Mouse (Mus musculus): Measurements from ENCODE around the gene Kalrn. TPM values are rescaled to one million over a fixed set of nuclear protein-coding genes. Genes with fewer than 3 reads are reported as not detected.
A peak's percentile ranks its signal among the peaks of the same experiment; 100 is the strongest.

Gene Kalrn
- polyA plus RNA-seq, 1 experiment from 2014 or later: 11.0 TPM

DNA sequence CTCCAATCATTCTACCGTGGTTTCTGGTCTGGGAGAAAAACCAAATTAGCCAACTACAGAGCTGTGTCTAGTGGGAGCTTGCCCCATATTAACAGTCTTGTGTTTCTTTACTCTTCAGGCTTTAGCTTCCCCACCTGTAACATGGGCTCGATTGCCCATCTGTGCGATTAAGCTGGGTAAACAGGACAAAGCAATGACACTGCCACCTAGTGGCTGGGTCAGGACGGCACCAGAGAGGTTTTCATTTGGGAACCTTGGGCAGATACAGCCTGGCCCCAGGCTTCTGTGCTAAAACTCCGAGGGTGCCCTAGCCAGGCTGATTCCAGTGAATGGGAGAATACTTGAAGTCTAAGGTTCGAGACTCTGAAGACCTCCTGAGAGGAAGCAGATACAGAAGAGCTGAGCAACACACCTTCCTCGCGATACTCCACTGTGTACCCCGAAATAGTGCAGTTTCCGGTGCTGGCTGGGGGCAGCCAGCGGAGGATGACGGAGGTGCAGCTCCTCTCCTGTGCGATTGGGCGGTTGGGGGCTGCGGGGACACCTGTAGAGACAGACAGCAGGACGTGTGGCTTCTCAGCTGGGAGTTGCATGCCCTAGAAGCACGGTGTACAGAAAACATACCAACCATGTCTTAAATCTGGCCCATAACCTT lies 584.8 kb downstream of the Kalrn start:
- no peak overlapping the region for H3K27ac ChIP-seq
- 66% methylated on average over 17 of the region's 17 CpGs for WGBS
- H3K27me3 ChIP-seq (ENCODE audit: poor library complexity, severe bottlenecking): no peaks in the 10 kb centered on the region
- DNase-seq (ENCODE audit: extremely low spot score, low spot score): peak; percentile 55
- H3K4me3 ChIP-seq: no peak overlapping the region
- no peaks in the 10 kb centered on the region for H3K36me3 ChIP-seq (replicated peaks)
- H3K9me3 ChIP-seq: no peaks in the 10 kb centered on the region
- peaks cover 4% of the 10 kb centered on the region; the same call in 1 of the 2 replicates for H3K4me1 ChIP-seq

DNA sequence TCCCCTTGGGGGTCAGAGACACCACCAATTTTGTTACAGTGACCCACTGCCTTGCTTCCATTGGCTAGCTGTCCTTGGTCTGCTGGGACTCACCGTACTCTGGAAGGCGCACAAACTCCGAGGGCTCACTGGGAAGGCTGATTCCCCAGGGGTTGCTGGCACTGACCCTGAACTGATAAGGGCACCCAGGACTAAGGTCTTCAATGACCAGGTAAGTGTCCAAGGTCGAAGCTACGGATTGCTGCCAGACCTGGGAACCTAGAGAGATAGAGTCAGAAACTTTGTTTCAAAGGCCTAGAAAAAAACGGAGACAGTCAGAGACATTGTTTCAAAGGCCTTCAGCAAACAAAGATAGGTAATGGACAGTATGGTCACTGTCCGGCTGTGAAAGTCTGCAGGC lies 586.3 kb downstream of the Kalrn start:
- no peak for DNase-seq (ENCODE audit: extremely low spot score, low spot score)
- 90% methylated on average over 7 of the region's 7 CpGs for WGBS
- Histone ChIP-seq H3K4me3 (no peak overlapping the region), H3K27me3 (ENCODE audit: poor library complexity, severe bottlenecking) (no peaks in the 10 kb centered on the region), H3K9me3 (no peaks in the 10 kb centered on the region), H3K4me1 (no peaks in the 10 kb centered on the region), H3K36me3 (replicated peaks) (no peaks in the 10 kb centered on the region), H3K27ac (no peak overlapping the region)

DNA sequence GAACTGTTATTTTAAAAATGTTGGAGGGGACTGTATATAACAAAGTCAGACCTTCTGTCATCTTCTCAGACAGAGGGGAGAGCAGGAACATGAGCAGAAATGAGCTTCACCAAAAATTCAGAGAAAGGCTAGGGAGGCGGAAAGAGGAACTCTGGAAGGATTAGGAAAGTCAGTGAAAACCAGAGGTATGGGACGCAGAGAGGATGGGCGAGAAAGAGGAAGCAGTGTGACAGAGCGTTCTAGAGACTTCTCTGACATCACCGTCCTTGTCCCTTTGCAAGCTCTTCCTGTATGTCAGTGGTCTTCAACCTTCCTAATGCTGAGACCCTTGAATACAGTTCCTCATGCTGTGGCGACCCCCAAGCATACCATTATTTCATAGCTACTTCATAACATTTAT lies 588.0 kb downstream of the Kalrn start:
- H3K9me3 ChIP-seq: no peaks in the 10 kb centered on the region
- H3K4me1 ChIP-seq: peaks cover 5% of the 10 kb centered on the region
- no peaks in the 10 kb centered on the region for H3K36me3 ChIP-seq (replicated peaks)
- no peak for DNase-seq (ENCODE audit: extremely low spot score, low spot score)
- H3K4me3 ChIP-seq: no peak overlapping the region
- WGBS: 93% methylated on average over 6 of the region's 6 CpGs
- H3K27me3 ChIP-seq (ENCODE audit: poor library complexity, severe bottlenecking): no peaks in the 10 kb centered on the region
- no peak overlapping the region for H3K27ac ChIP-seq

GRCm38 (mm10) chr16:33983712-33984111 lies 589.6 kb downstream of the Kalrn start:
- WGBS: 97% methylated on average over 6 of the region's 6 CpGs
- no peaks in the 10 kb centered on the region for H3K36me3 ChIP-seq (replicated peaks)

GRCm38 (mm10) chr16:33979855-33980254 lies 593.5 kb downstream of the Kalrn start:
- H3K27ac ChIP-seq: no peak overlapping the region
- DNase-seq (ENCODE audit: extremely low spot score, low spot score): no peak
- no peaks in the 10 kb centered on the region for H3K27me3 ChIP-seq (ENCODE audit: poor library complexity, severe bottlenecking)
- H3K9me3 ChIP-seq: peaks cover 5% of the 10 kb centered on the region; the same call in 1 of the 2 replicates
- peaks cover 5% of the 10 kb centered on the region for H3K36me3 ChIP-seq (replicated peaks)
- H3K4me3 ChIP-seq: no peak overlapping the region
- WGBS: 58% methylated on average over 2 of the region's 2 CpGs
- peaks cover 14% of the 10 kb centered on the region for H3K4me1 ChIP-seq

More at GRCm38 (mm10) chr16:33983712-33984111, 589.6 kb downstream of the Kalrn start:
- DNase-seq (ENCODE audit: extremely low spot score, low spot score): no peak
- H3K27me3 ChIP-seq (ENCODE audit: poor library complexity, severe bottlenecking): no peaks in the 10 kb centered on the region
- H3K27ac ChIP-seq: no peak overlapping the region
- H3K4me1 ChIP-seq: peaks cover 14% of the 10 kb centered on the region
- H3K4me3 ChIP-seq: no peak overlapping the region
- H3K9me3 ChIP-seq: no peaks in the 10 kb centered on the region

DNA sequence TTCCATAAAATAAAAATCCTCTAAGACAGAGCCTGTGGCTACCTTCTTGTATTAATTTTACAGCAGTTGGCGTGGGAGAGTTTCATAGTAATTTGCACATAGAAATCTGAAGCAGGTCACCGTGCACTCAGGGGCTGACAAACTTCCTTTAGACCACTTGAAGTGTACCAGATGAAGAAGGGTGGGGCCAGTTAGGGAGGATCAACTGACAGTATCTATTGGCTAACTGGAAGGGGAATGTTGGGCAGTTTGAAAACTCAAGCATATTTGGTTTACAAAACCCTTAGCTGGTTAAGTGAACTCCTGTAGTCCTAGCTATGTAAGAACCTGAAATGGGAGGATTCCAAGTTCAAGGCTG lies 606.1 kb downstream of the Kalrn start:
- DNase-seq (ENCODE audit: extremely low spot score, low spot score): no peak
- WGBS: 73% methylated on average over 2 of the region's 2 CpGs
- H3K27ac ChIP-seq: peak overlapping the region; percentile 94
- peaks cover 24% of the 10 kb centered on the region for H3K4me1 ChIP-seq
- no peaks in the 10 kb centered on the region for H3K27me3 ChIP-seq (ENCODE audit: poor library complexity, severe bottlenecking)
- peak overlapping the region; percentile 92 for H3K4me3 ChIP-seq
- H3K9me3 ChIP-seq: no peaks in the 10 kb centered on the region
- peaks cover 19% of the 10 kb centered on the region for H3K36me3 ChIP-seq (replicated peaks)

DNA sequence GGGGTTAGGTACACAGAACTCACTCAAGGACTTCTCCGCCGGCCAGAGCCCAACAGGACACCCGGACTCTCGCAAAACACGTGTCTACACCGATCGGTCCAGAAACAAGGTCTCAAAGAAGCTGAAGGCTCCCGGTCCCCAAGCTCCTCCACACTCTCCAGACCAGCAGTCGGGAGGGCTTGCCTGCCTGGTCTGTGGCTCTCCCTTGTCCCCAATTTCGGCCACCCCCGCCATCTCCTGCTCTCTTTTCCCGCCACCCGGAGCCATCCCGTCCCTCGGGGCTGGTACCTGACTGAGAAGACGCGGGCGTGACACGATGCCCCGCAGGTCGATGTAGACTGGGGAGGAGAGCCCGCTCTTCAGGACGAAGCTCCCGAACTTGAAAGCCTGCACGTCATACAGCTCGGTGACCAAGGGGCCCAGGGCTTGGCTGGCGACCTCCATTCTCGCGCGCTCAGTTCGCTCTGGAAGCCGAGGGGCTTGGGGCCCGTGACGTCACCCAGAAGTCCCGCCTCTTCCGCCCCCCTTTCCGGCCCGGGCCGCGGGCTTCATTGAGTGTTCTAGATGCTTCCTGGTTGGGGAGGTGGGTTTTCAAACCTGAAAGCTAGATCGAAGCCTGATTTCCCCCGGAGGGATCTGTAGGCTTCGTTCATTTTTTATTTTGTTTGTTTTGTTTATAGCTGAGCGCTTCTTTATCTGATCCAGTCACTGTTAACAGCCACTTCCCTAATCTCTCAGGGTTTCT lies 606.6 kb downstream of the Kalrn start, which contains the start of gene Umps:
Gene Umps (minus strand): TSS at position 501 of the 745 bp plus-strand sequence.
- 2% methylated on average over 44 of the region's 44 CpGs for WGBS
- peak within 1 kb of the TSS; percentile 94 for H3K27ac ChIP-seq
- peak; percentile 91 for DNase-seq (ENCODE audit: extremely low spot score, low spot score)
- peaks cover 24% of the 10 kb centered on the region for H3K36me3 ChIP-seq (replicated peaks)
- no peaks in the 10 kb centered on the region for H3K9me3 ChIP-seq
- no peaks in the 10 kb centered on the region for H3K27me3 ChIP-seq (ENCODE audit: poor library complexity, severe bottlenecking)
- H3K4me1 ChIP-seq: peaks cover 24% of the 10 kb centered on the region
- H3K4me3 ChIP-seq: peak within 1 kb of the TSS; percentile 92

DNA sequence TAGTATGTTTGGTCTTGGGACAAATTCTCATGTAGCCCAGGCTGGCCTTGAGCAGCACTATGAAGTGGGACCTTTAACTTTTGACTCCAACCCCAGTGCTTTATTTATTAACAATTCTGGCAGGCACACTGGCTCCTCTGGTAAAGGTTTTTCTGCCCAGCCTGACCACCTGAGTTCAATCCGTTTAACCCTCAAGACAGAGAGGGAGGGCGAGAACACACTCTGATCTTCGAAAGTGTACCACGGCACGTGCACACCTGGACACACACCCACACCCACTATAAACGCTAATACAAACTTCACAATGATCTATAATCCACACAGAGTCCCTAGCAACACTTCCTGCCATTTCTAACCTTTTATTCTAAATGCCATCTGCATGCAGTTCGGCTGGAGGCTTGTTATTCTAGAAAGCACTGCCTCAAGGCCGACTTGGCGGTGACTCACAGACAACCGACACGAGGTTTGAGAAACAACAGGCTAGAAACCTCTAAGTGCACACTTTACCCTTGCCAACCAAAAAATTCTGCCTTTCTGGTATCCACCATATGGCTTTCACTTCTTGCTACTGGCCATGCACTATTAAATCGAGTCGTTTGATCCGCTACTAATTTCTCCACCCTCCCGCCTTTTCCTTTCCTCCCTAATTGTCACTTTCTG lies 607.3 kb downstream of the Kalrn start:
- Histone ChIP-seq H3K27ac (peak overlapping the region; percentile 94), H3K27me3 (ENCODE audit: poor library complexity, severe bottlenecking) (no peaks in the 10 kb centered on the region), H3K36me3 (replicated peaks) (peaks cover 31% of the 10 kb centered on the region)

DNA sequence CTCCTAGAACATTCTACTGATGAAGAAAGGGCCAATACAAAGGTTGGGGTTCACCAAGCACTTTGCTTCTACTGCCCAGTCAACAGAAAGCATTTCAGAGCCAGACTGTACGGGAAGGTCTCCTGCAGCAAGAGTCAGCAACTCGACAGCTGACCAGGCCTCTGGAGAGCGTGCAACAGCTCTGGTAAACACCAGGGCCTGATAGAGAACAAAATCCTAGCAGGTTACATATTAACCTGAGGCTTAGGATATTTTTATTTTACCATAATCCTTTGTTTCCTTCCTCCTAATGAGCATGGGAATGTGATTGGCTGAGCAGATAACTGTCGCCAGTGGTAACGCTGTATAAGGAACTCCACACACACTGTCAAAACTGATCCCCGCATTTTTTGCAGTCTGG lies 609.8 kb downstream of the Kalrn start:
- peaks cover 24% of the 10 kb centered on the region for H3K4me1 ChIP-seq
- no peak overlapping the region for H3K4me3 ChIP-seq
- H3K27me3 ChIP-seq (ENCODE audit: poor library complexity, severe bottlenecking): no peaks in the 10 kb centered on the region
- H3K36me3 ChIP-seq (replicated peaks): peaks cover 56% of the 10 kb centered on the region
- H3K9me3 ChIP-seq: no peaks in the 10 kb centered on the region
- WGBS: 95% methylated on average over 6 of the region's 6 CpGs
- no peak overlapping the region for H3K27ac ChIP-seq
- DNase-seq (ENCODE audit: extremely low spot score, low spot score): no peak

More for the DNA sequence above, 607.3 kb downstream of the Kalrn start:
- peaks cover 24% of the 10 kb centered on the region for H3K4me1 ChIP-seq
- H3K9me3 ChIP-seq: no peaks in the 10 kb centered on the region
- no peak for DNase-seq (ENCODE audit: extremely low spot score, low spot score)
- 23% methylated on average over 15 of the region's 15 CpGs for WGBS
- H3K4me3 ChIP-seq: peak overlapping the region; percentile 92

DNA sequence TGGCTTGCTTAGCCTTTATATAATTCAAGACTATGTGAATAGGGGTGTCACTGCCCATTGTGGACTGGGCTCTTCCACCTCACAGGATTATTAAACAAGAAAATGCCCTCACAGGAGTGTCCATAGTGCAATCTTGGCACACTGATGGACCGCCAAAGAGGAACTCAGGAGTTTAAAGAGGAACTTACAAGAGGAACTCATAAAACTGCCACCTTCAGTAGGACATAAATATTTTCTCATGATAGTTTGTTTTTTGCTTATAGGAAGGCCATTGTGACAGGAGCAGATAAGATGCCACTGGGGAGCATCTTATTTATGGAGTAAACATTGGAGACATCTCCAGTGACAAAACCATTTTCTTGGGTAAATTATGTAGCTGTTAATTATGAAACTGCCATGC lies 618.5 kb downstream of the Kalrn start:
- Histone ChIP-seq H3K36me3 (replicated peaks) (peaks cover 81% of the 10 kb centered on the region), H3K9me3 (no peaks in the 10 kb centered on the region), H3K27me3 (ENCODE audit: poor library complexity, severe bottlenecking) (no peaks in the 10 kb centered on the region), H3K4me3 (no peak overlapping the region), H3K27ac (no peak overlapping the region), H3K4me1 (no peaks in the 10 kb centered on the region)
- 98% methylated on average over 1 of the region's 1 CpGs for WGBS
- no peak for DNase-seq (ENCODE audit: extremely low spot score, low spot score)

DNA sequence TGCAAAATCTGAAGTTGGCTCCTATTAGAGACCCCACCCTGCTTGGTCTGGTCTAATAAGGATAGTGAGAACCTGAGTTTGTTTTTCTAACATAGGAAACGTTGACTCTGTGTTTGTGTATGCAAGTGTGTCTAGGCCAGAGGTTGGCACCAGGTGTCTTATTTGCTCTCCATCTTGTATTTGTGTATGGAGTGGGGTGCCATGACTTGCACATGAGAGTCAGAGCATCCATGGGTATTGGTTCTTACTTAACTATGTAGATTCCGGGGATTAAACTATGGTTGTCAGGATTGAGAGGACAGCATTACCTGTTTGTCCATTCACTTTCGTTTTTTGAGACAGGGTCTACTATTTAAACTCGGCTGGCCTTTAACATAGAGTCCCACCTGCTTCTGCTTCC lies 620.3 kb downstream of the Kalrn start:
- Histone ChIP-seq H3K36me3 (replicated peaks) (peaks cover 68% of the 10 kb centered on the region), H3K9me3 (no peaks in the 10 kb centered on the region), H3K27me3 (ENCODE audit: poor library complexity, severe bottlenecking) (no peaks in the 10 kb centered on the region), H3K27ac (no peak overlapping the region), H3K4me3 (no peak overlapping the region), H3K4me1 (peaks cover 4% of the 10 kb centered on the region)
- whole genome bisulfite sequencing: 89% methylated on average over 4 of the region's 4 CpGs
- no peak for DNase-seq (ENCODE audit: extremely low spot score, low spot score)

DNA sequence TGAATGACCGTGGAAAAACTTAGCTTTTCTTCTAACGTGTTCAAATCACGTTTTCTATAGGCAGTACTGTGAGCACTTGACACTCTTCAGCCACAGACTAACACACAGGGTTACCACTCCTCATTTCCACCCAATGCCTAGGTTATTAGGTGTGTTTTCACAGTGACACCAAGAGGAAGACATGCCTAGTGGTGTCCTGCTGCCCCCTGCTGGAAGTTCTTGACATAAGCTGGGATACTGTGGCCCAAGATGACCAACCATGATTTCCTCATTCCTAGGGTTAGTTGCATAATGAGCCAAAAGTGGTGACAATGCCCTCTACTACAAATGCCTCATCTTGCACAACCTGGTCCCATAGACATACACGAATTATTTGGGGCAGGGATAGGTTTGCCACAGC lies 622.5 kb downstream of the Kalrn start:
- Histone ChIP-seq H3K9me3 (no peaks in the 10 kb centered on the region), H3K27me3 (ENCODE audit: poor library complexity, severe bottlenecking) (no peaks in the 10 kb centered on the region), H3K4me1 (peaks cover 20% of the 10 kb centered on the region), H3K4me3 (no peak overlapping the region), H3K27ac (no peak overlapping the region), H3K36me3 (replicated peaks) (peaks cover 48% of the 10 kb centered on the region)
- peak; percentile 74 for DNase-seq (ENCODE audit: extremely low spot score, low spot score)
- 44% methylated on average over 4 of the region's 4 CpGs for WGBS

DNA sequence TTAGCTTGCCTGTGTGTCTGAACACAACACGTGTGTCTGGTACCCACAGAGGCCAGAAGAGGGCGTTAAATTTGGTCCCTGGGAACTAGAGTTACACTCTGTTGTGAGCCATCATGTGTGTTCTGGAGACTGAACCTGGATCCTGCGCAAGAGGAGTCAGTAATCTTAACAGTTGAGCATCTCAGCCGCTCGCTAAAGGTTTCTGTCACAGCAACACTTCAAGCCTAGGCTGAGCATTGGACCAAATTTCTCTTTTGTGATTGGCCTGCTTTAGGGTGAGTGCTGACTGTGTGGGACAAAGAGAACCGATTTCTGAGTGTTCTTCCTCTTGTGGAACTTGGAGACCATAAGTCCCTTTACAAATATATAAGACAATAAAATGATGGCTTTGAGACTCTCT lies 622.9 kb downstream of the Kalrn start:
- DNase-seq (ENCODE audit: extremely low spot score, low spot score): no peak
- Histone ChIP-seq H3K27ac (no peak overlapping the region), H3K4me3 (no peak overlapping the region), H3K27me3 (ENCODE audit: poor library complexity, severe bottlenecking) (no peaks in the 10 kb centered on the region), H3K4me1 (peaks cover 23% of the 10 kb centered on the region), H3K36me3 (replicated peaks) (peaks cover 44% of the 10 kb centered on the region), H3K9me3 (no peaks in the 10 kb centered on the region)
- 82% methylated on average over 6 of the region's 6 CpGs for WGBS
